Mouse (Mus musculus) urinary bladder, postnatal 10 days (tissue): ENCODE measurements around the gene Rpl36.
A peak's percentile ranks its signal among the peaks of the same experiment; 100 is the strongest.

Experiments
- DNase-seq: peaks from one replicate; pipeline ENCODE4 v3.0.0; 2022; ENCODE audit warnings: low spot score

Rpl36 gene

DNA sequence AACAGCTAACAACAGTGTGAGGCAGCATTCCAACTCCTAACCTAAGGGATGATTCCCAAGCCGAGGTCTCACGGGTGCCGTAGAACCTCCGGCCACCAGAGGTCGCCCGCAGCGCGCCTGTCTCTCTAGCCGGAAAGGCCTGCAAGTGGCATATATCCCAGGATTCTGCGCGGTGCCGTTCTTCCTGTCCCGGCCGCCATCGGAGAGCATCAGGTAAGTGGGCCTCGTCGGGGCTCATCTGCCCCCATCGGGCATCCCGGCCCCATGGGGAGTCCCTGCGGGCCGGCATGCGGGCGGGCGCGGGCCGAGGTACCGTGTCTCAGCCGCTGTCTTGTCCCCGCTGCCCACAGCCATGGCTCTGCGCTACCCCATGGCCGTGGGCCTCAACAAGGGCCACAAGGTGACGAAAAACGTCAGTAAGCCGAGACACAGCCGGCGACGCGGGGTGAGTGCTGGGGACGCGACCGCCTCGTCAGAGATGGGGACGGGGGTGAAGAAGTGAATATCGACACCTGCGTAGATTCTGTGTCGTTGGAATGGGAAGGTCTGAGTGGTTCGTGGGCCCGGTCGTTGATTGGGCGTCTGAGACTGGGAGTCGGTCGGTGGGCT, at the start of gene Rpl36:
Rpl36 (plus strand) TSS at position 181 of the 609 bp plus-strand sequence.
- peak; percentile 87 for DNase-seq

GRCm38 (mm10) chr17:56566293-56566692, 46.9 kb upstream of the Rpl36 start:
- DNase-seq = no peak

DNA sequence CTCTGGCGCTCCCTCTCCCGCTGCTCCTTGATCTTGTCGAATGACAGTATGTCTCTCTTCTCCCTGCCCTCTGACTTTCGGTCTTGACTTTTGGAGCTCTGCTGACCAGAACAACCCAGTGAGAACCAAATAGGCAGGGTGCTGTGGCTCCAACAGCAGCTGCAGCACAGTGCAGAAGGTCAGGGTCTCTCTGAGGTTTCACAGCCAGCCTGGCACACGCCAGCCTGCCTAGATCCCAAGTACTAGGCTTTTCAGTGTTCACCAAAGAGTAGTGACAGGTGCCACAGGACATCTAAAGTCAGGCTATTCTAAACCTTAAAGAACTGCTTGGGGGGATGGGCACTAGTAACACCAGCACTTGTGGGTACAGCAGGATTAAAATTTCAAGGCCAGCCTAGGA, 46.3 kb upstream of the Rpl36 start:
- DNase-seq = no peak

GRCm38 (mm10) chr17:56567370-56567769, 45.8 kb upstream of the Rpl36 start:
- DNase-seq = no peak

DNA sequence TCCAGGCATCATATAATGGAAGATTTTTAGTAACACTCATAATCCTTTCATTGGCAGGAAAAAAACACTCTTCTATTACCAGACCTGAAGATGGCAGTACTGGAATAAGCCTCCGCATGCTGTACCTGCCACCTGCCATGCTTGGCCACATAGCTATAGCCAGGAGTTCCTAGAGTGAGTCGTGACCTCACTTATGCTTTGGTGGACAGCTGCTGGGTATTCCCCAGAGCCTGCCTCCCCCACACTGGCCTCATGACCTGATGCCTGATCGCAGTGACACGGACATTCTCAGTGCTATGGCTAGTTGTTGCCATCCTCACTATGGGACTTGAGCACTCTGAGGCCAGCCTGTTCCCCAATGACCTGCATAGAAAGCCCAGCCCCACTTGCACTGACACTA, 42.9 kb upstream of the Rpl36 start:
- DNase-seq = no peak

- DNase-seq = no peak
Measured at GRCm38 (mm10) chr17:56572154-56572553, 41.1 kb upstream of the Rpl36 start.

GRCm38 (mm10) chr17:56572939-56573338, 40.3 kb upstream of the Rpl36 start:
- DNase-seq = no peak

DNA sequence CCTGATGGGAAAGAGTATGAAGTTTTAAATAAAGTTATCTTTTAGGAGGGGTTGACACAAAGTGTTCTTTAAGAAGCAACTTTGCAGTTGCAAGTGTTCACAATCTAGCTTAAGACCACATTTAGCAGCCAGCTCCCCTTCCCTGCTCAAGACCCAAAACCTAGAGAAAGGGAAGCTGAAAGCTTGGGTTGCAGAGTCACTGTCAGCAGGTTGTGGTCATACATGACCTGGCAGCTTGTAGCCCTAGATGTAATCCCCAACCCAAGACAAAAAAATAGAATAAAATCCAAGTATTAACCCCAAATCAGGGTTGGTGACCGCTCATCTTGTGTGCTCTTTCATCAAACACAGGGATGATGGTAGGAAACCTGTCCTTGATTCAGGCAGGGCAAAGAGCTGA, 30.1 kb upstream of the Rpl36 start:
- no peak for DNase-seq

GRCm38 (mm10) chr17:56583611-56584256, 29.5 kb upstream of the Rpl36 start:
- no peak for DNase-seq

DNA sequence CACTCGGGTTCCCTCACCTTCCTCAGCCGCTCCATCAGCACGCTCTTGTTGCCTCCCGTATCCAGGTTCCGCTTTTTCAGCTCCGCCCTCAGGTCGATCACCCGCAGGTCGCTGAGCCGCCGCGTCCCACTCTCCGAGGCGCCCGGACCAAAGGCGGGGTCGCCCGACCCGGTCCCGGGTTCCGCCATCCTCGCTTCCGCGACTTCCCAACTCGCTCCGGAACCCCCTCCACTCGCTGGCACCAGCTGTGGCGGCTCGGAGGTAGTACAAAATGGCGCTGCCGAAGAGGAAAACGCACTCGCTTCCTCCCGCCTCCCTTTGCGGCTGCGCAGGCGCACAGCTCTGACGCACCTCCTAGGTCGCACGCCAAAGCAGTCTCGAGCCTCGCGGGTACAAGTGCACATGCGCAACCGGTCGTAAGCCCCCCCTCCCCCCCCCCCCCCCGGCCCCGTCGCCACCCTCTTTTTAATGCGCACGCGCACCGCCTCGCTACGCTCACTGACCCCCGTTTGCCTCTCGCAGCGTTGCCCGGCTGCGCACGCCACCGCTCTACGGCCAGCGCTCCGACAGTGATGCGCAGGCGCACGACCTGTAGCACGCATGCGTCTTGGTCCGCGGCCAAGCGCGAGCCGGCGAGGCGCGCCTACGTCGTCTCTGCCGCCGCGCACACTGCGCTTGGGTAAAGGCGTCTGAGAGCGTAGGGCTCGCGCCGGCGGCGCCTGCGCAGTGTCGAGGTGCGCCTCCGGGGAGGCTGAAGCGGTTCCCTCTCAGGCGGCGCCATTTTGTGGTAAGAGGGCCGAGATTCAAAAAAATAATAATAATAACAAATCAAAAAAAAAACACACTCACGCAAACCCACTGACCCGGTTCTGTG, 28.7 kb upstream of the Rpl36 start, which contains the start of the genes Safb2 and Safb:
Safb2 (minus strand) TSS at position 329 of the 874 bp plus-strand sequence.
Safb (plus strand) TSS at position 569 of the 874 bp plus-strand sequence.
- DNase-seq = peak; percentile 96

DNA sequence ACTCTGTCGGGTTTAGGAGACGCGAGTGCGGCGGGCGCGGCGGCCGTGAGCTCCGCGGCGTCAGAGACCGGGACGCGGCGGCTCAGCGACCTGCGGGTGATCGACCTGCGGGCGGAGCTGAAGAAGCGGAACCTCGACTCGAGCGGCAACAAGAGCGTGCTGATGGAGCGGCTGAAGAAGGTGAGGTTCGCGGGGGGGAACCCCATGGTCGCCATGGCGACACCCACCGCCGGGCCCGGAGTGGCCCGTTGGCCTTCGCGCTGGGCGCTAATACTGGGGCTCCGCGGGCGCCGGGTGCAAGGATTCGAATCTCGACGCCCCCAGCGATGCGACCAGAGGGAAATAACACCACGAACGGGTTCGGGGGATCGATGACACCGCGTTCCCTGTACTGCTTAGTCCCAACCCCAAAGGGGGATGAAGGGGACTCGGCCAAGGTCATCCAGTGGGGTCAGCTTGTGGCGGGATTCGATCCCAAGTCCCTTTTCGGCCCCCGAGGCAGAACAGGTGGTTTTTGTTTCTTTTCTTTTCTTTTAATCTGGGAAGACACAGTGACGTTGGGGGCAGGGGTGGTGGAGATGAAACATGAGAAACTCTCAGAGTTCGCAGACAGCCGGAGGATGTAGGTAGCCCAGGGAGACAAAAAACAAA, 27.9 kb upstream of the Rpl36 start:
- no peak for DNase-seq

GRCm38 (mm10) chr17:56587773-56588172, 25.4 kb upstream of the Rpl36 start:
- no peak for DNase-seq

DNA sequence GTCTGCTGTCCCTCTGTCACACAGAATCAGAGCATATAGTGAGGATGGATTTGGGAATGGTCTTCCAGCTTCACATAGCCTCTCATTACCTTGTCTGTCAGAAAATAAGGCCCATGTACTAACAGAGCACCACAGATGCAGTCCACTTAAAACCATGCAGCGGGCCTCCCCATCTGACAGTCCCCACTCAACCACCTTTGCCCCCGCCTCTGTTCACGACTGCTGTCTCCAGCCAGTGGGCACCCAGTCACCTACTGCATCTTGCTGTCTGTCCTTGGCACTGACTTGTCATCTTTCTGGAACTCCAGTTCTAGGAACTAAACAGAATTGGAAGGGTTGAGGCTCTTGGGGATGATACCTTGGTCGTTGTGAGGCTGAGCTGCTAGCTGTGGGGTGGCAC, 24.3 kb upstream of the Rpl36 start:
- no peak for DNase-seq

DNA sequence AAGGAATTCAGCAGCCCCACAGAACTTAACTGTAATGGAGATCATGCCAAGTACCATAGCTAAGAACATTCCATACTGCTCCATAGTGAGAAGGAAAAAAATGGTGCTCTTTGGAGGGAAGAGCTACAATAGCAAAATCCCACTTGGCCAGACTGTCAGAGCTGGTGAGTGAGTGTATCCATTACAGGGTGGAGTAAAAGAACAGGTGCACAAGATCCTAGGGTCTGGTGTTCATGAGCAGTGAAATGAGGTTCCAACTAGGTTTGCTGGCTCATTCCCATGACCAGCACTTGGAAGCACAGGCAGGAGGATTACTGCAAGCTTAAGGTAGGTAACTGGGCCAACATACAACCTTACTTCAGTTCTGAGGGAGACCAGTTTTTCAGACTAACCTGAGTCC, 20.7 kb upstream of the Rpl36 start:
- DNase-seq = no peak

- no peak for DNase-seq
Measured at GRCm38 (mm10) chr17:56593527-56594271, 19.5 kb upstream of the Rpl36 start.

DNA sequence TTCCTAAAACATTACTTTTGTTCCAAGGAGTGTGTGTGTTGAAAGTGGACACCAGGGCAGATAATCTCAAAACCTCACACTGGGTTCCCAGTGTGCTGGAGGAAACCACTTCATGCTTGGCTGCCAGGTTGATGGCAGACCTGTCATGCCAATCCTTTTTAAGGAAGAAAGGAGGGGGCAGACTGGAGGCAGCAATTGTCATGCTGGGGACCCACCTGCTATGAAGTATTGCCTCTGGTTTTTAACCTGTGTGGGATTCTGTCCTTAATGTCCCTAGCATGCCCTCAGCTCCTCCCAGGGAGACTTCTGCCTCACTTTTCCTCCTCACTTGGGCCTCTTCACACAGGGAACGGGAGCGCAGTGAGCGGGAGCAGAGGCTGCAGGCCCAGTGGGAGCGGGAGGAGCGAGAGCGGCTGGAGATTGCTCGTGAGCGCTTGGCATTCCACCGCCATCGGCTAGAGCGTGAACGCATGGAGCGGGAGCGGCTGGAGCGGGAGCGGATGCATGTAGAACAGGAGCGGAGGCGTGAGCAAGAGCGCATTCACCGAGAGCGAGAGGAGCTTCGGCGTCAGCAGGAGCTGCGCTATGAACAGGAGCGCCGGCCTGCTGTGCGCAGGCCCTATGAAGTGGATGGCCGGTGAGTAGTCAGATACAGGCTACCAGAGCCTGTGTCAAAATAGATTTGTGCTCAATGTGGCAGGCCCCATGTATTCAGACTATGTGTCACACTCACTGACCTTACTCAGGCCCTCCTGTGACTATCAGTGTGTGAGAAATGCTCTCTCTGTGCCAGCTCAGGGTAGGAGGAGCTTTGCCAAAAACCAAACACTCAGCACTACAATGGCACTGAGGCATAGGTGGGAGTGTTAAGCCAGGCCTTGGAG, 9.8 kb upstream of the Rpl36 start:
- DNase-seq = no peak

DNA sequence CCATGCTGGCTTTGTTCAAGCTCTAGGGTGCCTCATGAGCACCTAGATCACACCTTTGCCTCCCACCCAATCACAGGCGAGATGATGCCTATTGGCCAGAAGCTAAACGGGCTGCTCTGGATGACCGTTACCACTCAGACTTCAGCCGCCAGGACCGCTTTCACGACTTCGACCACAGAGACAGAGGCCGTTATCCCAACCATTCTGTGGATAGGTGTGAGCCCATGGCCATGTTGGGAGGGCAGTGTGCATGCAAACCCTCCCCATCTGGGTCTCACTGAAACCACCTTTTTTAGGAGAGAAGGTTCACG, 9.2 kb upstream of the Rpl36 start:
- no peak for DNase-seq

DNA sequence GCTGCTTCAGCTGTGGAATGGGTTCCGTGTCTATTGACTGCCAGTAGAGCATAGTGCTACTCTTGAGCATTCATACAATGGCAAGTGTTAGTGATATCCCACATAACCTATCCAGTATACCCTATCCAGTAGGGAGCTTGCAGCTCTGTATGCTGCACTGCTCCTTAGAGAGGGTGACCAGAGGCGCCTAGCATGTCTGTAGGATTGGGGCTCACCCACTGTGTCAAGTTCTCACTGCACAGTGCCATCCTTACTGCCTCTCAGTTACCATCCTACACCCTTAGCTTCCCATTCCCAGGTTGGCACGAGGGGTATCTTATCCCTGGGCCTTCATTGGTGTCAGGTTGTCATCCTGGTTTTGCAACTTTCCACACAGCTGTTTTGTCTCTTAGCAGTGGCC, 8.8 kb upstream of the Rpl36 start:
- no peak for DNase-seq

DNA sequence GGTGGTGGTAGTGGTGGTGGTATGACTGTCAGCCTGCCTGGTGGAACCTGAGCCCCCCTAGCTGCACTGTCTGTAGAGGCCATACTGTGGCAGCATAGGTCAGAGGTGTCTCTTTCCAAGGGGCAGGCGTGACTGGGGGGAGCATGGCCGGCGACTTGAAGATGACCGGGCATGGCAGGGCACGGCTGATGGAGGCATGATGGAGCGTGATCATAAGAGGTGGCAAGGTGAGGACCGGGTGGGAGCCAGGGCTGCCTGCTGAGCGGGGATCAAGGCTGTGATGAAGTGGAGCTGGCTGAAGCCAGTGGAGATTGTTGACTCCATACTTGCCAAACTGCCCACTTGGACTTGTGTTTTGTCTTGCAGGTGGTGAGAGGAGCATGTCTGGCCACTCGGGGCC, 7.8 kb upstream of the Rpl36 start:
- DNase-seq = no peak

DNA sequence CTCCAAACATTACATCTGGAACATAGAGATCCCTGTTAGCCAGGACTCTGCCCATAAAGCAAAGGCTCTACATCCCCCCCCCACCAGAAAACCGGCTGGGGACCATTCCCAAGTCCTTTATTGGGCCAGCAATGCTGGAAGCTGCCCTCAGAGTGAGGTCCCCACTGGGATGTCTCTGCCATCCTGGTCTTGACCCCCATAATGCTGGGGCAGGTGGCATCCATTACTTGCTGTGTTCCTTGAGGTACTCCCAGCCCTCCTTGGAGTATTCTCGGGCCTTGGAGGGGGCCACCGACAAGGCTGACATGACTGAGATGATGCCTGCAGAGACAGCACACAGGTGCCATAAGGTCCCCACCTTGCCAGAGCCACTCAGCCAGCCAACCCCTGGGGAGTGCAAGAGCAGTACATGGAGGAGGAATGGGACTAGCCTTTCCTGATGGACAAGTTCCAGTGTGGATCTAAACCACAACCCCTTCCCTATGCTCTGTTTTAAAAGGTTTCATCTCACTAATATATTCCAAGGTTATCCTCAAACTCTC, 5.6 kb upstream of the Rpl36 start:
- DNase-seq = no peak

GRCm38 (mm10) chr17:56608699-56609098, 4.5 kb upstream of the Rpl36 start:
- DNase-seq = no peak
